Comparison of ENCODE assay signal across 14 mouse cellular contexts in genomic region chr13:43486501-43487213, GRCm38 (mm10).
DNase-seq lines count a peak whose midpoint lies in the region; ATAC-seq lines count a peak whose summit lies in the region.
"Had no signal": no experiment of that assay in that cellular context is flagged by ENCODE, and none has a peak within 500 bp of the region (broad histone marks: within the 10 kb centered on the region; RNA-seq: fewer than 3 reads in every experiment).

No protein-coding gene starts in this region.

- DNase-seq in cerebellum, postnatal 4 days (ENCODE audit: low spot score in 2 of 2) = no peak
- DNase-seq in cerebellum, adult 11 months = peak; percentile 35
- DNase-seq in cerebellum, adult 9-11 months = peak; percentile 65
- DNase-seq in embryo, embryonic 11 days = peak; percentile 56
- DNase-seq in spleen, postnatal 4 days (ENCODE audit: low spot score in 2 of 2) = no peak
- no peak for DNase-seq in c-Kit-positive CD71-positive TER-119-positive erythroid progenitor cells, embryonic 14.5 days (ENCODE audit: low spot score)
- no peak for DNase-seq in urinary bladder, postnatal 25 days (ENCODE audit: low spot score)
- DNase-seq: adrenal gland, postnatal 10 days; kidney, adult 18-20 months; lung, embryonic 14.5 days; thymus, postnatal 36 days had no signal

- peak; percentile 71 for ATAC-seq in cerebellum, adult (ENCODE audit: insufficient number of reproducible peaks, low FRiP score, low TSS enrichment)
- ATAC-seq: inflammation-experienced regulatory T-cells, adult 6 months; midbrain, embryonic 15.5 days had no signal

Comparison
In these comparisons a context has a peak if more than half of its experiments do, and no peak if none do; other contexts are left out.
1. DNase-seq: peak in cerebellum, adult 11 months (single experiment), cerebellum, adult 9-11 months (single experiment) and embryo, embryonic 11 days (single experiment); none in cerebellum, postnatal 4 days (0 of 2), spleen, postnatal 4 days (0 of 2), c-Kit-positive CD71-positive TER-119-positive erythroid progenitor cells, embryonic 14.5 days (single experiment) and urinary bladder, postnatal 25 days (single experiment).